Mouse (Mus musculus) natural killer cell, adult 2 months (primary cell): ENCODE results near the gene Grk6.
A peak's percentile ranks its signal among the peaks of the same experiment; 100 is the strongest.

Experiments used
- DNase-seq, 2 experiments: peaks; one replicate each; pipeline ENCODE4 v3.0.0; 2022; ENCODE audit warnings: low spot score in 2 of 2

The Grk6 gene

GRCm38 (mm10) chr13:55426613-55427012 is 18.3 kb upstream of the Grk6 start, which contains the start of gene F12:
Gene F12 (minus strand): TSS chr13:55426793.
- DNase-seq: no peak

DNA sequence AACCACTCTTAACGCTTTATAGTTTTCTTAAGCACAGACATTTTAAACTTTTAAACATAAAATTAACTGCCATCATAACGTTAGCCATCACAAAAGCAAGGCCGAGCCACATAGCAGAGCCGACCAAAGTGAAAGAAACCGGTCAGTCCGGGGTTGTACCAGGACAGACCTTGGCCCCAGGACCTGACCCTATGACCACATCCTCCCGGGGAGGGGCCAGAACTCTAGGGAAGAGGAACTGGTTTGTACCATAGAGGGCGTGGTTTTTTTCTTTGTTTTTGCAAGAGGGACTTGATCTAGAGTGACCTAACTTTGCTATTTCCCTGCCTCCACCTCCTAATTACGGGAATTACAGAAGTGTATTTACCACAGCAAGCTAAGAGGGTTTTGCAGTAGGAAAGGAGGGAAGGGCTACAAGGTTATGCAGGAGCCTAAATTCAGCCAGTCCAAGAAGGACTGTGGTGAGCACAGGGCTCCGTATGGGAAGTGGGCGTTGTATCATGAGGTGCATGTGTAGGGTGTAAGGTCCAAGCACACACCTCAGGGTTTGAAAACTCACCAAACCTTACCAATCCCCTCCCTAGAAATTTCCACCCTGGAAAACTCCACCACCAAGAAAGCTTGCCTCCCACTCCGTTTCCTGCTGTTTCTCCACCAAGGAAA is 15.5 kb upstream of the Grk6 start:
- DNase-seq: peak; percentile 78 to 86

GRCm38 (mm10) chr13:55430566-55430965 is 14.3 kb upstream of the Grk6 start:
- no peak for DNase-seq

GRCm38 (mm10) chr13:55431889-55432685 is 12.8 kb upstream of the Grk6 start:
- DNase-seq: peak; percentile 74 to 78

DNA sequence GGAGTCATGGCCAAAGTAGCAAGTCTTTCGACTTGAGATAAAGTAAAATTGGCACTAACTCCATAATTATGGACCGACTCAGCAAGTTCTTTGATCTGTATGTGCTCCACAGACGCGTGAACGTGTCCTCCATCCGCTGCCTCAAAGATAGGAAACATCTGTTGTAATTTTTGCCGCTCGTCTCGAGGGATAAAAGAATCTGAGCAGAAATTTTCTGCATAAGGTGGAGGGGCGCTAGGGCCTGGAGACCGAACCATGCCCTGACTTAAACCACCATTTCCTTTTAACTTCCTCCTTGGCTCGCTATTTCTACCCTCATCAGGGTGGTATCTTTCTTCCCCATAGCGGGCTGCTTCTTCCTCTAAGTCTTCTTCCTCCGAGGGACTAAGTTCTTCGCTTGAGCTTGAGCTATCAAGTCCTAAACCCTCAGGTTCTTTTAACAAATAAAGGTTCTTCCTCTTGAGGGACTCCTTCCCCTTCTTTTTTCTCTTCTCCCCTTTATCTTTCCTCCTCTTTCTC is 7.7 kb upstream of the Grk6 start:
- peak in 1 of 2 experiments; percentile 38 for DNase-seq

GRCm38 (mm10) chr13:55443799-55444285 is 1.0 kb upstream of the Grk6 start:
- peak; percentile 64 to 81 for DNase-seq

DNA sequence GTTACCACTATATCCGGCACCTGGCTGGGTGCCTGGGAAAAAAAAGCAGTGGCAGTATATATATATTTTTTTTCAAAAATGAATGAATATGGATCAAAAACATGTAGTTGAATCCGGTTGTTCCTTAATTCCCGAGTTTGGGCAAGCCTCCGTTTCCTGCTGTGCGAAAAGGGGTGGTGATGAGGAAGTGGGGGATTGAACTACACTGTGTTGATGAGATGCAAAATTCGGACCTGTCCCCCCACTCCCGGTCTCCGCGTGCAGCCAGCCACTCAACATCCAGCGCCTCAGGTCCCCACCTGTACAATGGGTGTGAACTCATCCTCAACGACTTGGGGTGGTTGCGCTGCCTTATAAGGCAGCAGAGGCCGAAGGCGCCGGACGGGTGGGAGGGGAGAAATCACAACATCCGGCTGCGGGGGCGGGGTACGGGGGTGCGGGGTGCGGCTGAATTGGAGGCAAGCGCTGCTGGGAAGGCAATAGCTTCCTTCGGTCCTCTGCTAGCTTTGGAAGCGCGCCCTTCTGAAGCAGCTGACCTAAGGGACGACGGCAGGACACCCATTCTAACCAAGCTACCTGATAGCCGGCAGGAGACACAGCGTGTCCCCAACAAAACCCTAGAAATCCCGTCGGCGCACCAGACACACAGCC is 461 bp upstream of the Grk6 start:
- DNase-seq: peak in 1 of 2 experiments; percentile 74

GRCm38 (mm10) chr13:55445361-55446091 is 654 bp downstream of the Grk6 start:
- no peak for DNase-seq

GRCm38 (mm10) chr13:55446483-55447105 is 1.7 kb downstream of the Grk6 start:
- DNase-seq: no peak

DNA sequence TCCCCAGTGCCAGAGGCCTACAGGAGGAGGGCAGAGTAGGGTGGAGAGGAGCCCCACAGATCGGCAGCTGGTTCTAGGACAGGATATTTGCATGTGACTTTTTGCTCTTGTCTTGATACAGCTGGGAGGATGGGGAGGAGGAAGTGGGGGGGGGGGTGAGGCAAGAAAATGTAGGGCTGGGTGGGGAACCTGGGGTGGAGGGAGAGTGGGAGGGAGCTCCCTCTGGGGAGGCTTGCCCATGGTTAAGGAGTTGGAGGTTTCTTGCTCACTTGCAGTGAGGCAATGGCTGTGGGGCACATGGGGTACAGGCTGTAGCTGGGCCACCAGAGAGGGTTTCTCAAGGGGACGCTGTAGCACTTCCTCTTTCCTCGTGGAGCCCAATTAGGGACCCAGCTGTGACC is 2.7 kb downstream of the Grk6 start:
- peak in 1 of 2 experiments; percentile 61 for DNase-seq

DNA sequence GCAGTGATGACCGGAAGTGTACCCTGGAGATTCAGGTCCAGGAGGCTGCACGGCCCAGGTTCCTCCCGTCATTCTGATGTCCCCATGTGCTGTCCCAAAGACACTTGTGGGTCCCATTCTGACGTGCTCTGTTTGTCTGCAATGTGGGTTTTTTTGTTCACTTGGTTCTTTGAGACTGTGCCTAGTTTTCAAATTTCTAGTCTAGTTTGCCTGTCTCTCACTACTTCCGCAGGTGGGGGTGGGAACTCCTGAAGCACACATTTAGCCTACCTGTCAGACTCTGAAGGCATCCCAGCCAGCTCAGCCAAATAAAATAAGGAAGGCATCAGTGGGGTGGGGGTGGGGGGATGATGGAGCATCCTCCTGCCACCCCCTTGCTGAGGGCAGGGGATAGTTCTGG is 3.3 kb downstream of the Grk6 start:
- no peak for DNase-seq

DNA sequence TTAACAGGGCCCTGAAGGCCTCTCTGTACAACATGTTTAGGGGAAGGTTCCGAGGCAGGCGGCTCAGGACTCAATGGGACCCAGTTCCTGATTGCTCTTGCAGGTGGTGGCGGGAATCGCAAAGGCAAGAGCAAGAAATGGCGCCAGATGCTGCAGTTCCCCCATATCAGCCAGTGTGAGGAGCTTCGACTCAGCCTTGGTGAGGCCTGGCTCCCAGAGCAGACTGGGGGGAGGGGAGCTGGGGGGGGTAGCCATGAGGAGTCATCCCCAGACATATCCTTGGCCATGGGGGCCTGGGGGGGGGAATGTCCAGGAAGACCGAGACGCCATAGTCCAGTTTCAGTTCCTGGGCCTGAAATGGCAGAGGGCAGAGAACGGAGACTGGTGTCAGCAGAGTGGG is 4.3 kb downstream of the Grk6 start:
- no peak for DNase-seq

DNA sequence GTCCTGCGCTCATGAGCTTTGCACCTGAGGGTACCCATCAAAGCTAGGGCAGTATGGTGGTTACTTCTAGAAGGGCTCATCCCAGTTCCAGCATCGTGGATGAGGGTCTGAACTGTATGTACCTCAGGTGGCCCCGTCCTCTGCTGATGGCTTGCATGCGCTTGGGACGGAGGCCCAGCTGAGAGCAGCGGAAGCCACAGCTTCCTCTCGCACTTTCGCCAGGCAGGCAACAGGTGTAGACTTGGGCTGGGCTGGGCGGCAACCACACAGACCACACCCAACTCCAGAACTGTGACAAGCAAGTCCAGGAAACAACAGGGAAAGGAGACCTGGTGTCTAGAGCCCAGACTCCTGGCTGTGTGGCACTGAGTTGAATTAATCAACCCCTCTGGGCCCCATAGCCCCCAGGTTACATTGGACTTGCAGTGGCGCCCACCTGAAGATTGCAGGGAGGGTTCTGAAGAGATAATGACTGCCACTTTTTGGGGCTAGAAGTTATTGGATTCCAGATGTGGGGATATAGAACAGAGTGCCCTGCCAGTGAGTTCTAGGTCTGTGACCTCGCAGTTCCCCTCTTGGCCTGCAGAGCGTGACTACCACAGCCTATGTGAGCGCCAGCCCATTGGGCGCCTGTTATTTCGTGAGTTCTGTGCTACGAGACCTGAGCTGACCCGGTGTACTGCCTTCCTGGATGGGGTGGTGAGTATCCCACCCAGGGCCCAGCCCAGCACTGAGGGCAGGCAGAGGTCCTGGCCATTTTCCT is 5.0 kb downstream of the Grk6 start:
- peak; percentile 44 to 66 for DNase-seq

DNA sequence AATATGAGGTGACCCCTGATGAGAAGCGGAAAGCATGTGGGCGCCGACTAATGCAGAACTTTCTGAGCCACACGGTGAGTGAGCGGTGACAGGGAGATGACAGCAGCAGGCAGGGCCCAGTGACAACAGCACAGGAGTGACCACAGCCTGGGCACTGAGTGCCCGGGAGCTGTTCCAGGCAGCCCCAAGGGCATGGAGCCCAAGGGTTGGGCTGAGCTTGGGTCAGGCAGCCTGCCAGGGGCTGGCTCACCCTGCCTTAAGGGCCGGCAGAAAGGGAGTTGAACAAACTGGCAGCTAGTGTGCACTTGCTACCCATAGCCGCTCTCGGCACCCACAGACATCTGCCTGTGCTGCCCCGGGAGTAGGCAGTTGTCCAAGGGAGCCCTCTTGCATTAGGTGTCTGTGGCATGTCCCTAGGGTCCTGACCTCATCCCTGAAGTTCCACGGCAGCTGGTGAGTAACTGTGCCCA is 5.7 kb downstream of the Grk6 start:
- no peak for DNase-seq

DNA sequence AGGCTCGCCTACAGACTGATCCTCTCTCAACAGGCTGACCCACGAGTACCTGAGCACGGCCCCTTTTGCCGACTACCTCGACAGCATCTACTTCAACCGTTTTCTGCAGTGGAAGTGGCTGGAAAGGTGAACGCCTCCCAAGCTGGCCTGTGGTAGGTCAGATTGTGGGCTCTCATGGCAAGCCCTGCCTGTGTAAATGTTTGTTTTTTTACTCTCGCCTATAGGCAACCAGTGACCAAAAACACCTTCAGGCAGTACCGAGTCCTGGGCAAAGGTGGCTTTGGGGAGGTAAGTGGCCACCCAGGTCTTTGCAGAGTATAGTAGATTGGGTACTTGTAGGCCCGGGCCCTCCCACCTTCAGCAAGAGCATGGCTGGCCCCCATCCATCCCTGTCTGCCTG is 6.4 kb downstream of the Grk6 start:
- DNase-seq: no peak

DNA sequence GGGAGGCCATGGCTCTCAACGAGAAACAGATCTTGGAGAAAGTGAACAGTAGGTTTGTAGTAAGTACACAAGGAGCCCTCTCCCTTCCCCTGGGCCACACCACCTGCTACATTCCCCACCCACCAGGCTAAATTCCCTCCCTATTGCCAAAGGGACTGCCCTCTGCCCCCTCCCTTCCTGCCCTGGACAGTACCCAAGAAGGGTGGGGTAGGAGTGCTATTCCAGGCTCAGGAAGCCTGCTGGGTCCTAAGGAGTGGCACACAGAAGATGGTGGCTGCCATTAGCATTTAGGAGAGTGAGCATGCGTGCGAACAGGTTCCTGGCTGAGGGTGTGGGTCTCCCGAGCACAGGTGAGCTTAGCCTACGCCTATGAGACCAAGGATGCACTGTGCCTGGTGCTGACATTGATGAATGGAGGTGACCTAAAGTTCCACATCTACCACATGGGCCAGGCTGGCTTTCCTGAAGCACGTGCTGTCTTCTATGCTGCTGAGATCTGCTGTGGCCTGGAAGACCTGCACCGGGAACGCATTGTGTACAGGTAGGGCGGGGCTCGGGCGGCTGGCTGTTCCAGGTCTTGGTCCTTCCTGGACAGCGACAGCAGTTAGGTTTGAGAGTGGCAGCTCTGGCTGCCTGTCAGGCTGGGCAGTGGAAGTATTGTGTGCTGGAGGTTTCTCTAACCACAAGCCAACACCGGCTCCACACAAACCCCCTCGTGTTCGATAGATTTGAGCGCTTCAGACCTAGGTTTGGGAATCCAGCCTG is 7.1 kb downstream of the Grk6 start:
- no peak for DNase-seq

DNA sequence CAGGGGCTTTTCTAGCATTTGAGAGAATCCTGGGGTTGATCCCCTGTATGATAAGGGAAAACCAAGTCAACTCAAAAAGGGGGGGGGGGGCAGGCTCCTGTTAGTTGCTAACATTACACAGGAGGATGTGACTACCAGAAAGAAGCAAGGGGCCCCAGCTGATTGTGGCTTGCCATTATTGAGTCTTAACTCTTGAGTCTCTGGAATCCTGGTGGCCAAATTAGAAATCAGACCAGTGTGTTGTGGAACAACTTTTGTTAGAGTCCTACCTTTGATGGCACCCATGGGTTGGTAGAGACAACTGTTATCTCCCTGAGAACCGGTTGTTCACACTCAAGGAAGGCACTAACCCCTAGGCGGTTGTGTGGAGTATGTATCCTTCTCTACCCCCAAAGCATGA is 18.1 kb downstream of the Grk6 start:
- no peak for DNase-seq

- peak in 1 of 2 experiments; percentile 52 for DNase-seq
Observed at GRCm38 (mm10) chr13:55463399-55464026, 18.6 kb downstream of the Grk6 start.
